In genomic region chr9:109060184-109060897, GRCm38 (mm10) we compare ENCODE assay signal across 9 mouse cellular contexts. TPM values are rescaled to one million over a fixed set of nuclear protein-coding genes. Genes with fewer than 3 reads are reported as not detected.
DNase-seq lines count a peak whose midpoint lies in the region; ATAC-seq lines count a peak whose summit lies in the region.
"Had no signal": no experiment of that assay in that cellular context is flagged by ENCODE, and none has a peak within 500 bp of the region (broad histone marks: within the 10 kb centered on the region; RNA-seq: fewer than 3 reads in every experiment).

No protein-coding gene starts in this region.

- no peak overlapping the region for H3K9ac ChIP-seq in forebrain, embryonic 12.5 days
- H3K9ac ChIP-seq in embryonic facial prominence, embryonic 13.5 days = peak overlapping the region; percentile 75; the same call in 1 of the 2 replicates
- no peak overlapping the region for H3K9ac ChIP-seq in liver, embryonic 15.5 days

- WGBS in forebrain, embryonic 12.5 days = 92% methylated on average over 16 of the region's 16 CpGs
- WGBS in forebrain, embryonic 10.5 days = 89% methylated on average over 16 of the region's 16 CpGs
- WGBS in embryonic facial prominence, embryonic 13.5 days = 88% methylated on average over 16 of the region's 16 CpGs
- 86% methylated on average over 16 of the region's 16 CpGs for WGBS in liver, embryonic 15.5 days (ENCODE audit: insufficient replicate concordance)

- no peaks in the 10 kb centered on the region for H3K27me3 ChIP-seq in forebrain, embryonic 12.5 days
- H3K27me3 ChIP-seq in forebrain, embryonic 10.5 days (ENCODE audit: poor library complexity, severe bottlenecking) = no peaks in the 10 kb centered on the region
- H3K27me3 ChIP-seq in megakaryocyte, embryonic 14.5 days (replicated peaks) = no peaks in the 10 kb centered on the region
- no peaks in the 10 kb centered on the region for H3K27me3 ChIP-seq in embryonic facial prominence, embryonic 13.5 days
- no peaks in the 10 kb centered on the region for H3K27me3 ChIP-seq in liver, embryonic 15.5 days
- H3K27me3 ChIP-seq: neural tube, embryonic 12.5 days had no signal

- peaks cover 12% of the 10 kb centered on the region for H3K4me1 ChIP-seq in forebrain, embryonic 12.5 days
- peaks cover 20% of the 10 kb centered on the region for H3K4me1 ChIP-seq in forebrain, embryonic 10.5 days
- peaks cover 57% of the 10 kb centered on the region for H3K4me1 ChIP-seq in megakaryocyte, embryonic 14.5 days
- H3K4me1 ChIP-seq in embryonic facial prominence, embryonic 13.5 days = peaks cover 23% of the 10 kb centered on the region
- H3K4me1 ChIP-seq in liver, embryonic 15.5 days (replicated peaks) = peaks cover 33% of the 10 kb centered on the region

- H3K36me3 ChIP-seq in forebrain, embryonic 12.5 days (replicated peaks) = peaks cover 82% of the 10 kb centered on the region
- H3K36me3 ChIP-seq in forebrain, embryonic 10.5 days (replicated peaks) = peaks cover 89% of the 10 kb centered on the region
- H3K36me3 ChIP-seq in megakaryocyte, embryonic 14.5 days (replicated peaks; ENCODE audit: low read length) = peaks cover 90% of the 10 kb centered on the region
- peaks cover 84% of the 10 kb centered on the region for H3K36me3 ChIP-seq in embryonic facial prominence, embryonic 13.5 days
- H3K36me3 ChIP-seq in liver, embryonic 15.5 days (replicated peaks) = peaks cover 52% of the 10 kb centered on the region

- no peak overlapping the region for H3K4me3 ChIP-seq in forebrain, embryonic 12.5 days (replicated peaks)
- H3K4me3 ChIP-seq in forebrain, embryonic 10.5 days = no peak overlapping the region
- peak overlapping the region; percentile 90 for H3K4me3 ChIP-seq in megakaryocyte, embryonic 14.5 days (replicated peaks)
- no peak overlapping the region for H3K4me3 ChIP-seq in embryonic facial prominence, embryonic 13.5 days
- H3K4me3 ChIP-seq in liver, embryonic 15.5 days (replicated peaks) = no peak overlapping the region

- H3K4me2 ChIP-seq in forebrain, embryonic 12.5 days = no peak overlapping the region
- H3K4me2 ChIP-seq in embryonic facial prominence, embryonic 13.5 days = no peak overlapping the region
- peak overlapping the region; percentile 88; the same call in 1 of the 2 replicates for H3K4me2 ChIP-seq in liver, embryonic 15.5 days

- no peaks in the 10 kb centered on the region for H3K9me3 ChIP-seq in forebrain, embryonic 12.5 days
- no peaks in the 10 kb centered on the region for H3K9me3 ChIP-seq in forebrain, embryonic 10.5 days
- no peaks in the 10 kb centered on the region for H3K9me3 ChIP-seq in megakaryocyte, embryonic 14.5 days
- H3K9me3 ChIP-seq in embryonic facial prominence, embryonic 13.5 days = no peaks in the 10 kb centered on the region
- no peaks in the 10 kb centered on the region for H3K9me3 ChIP-seq in liver, embryonic 15.5 days (replicated peaks)
- H3K9me3 ChIP-seq: neural tube, embryonic 12.5 days had no signal

- ATAC-seq in forebrain, embryonic 12.5 days (ENCODE audit: low FRiP score) = no peak
- ATAC-seq in megakaryocyte, adult 5-6 weeks (ENCODE audit: poor library complexity, severe bottlenecking) = no peak
- no peak for ATAC-seq in embryonic facial prominence, embryonic 13.5 days (ENCODE audit: insufficient number of reproducible peaks, insufficient read depth, low FRiP score, low TSS enrichment, low read depth)
- ATAC-seq in liver, embryonic 15.5 days (ENCODE audit: insufficient read depth) = no peak
- no peak for ATAC-seq in monocyte, adult 5-6 weeks (replicated peaks; ENCODE audit: insufficient number of reproducible peaks, low FRiP score, low TSS enrichment, poor library complexity, severe bottlenecking)

- DNase-seq in forebrain, embryonic 10.5 days (ENCODE audit: extremely low spot score, low spot score) = no peak
- DNase-seq in urinary bladder, adult 2 months (ENCODE audit: low spot score) = no peak

- 0 out of 2 replicates have a peak overlapping the region, but pooled peaks have one; percentile 72 for H3K27ac ChIP-seq in forebrain, embryonic 12.5 days
- no peak overlapping the region for H3K27ac ChIP-seq in forebrain, embryonic 10.5 days
- peak overlapping the region; percentile 92; the same call in 1 of the 2 replicates for H3K27ac ChIP-seq in embryonic facial prominence, embryonic 13.5 days
- H3K27ac ChIP-seq in liver, embryonic 15.5 days (replicated peaks) = no peak overlapping the region

RNA-seq across cellular contexts. Expression of gene Trex1, which starts 0.8 kb away (rescaled TPM):
- polyA plus RNA-seq in forebrain, embryonic 12.5 days (2016; fragmentation: Nextera tagmentation; extraction: Ambion mirVana) = 8.4 and 8.9 TPM in 2 replicates
- 7.6 and 9.1 TPM in 2 replicates for polyA plus RNA-seq in forebrain, embryonic 10.5 days (2016; fragmentation: Nextera tagmentation; extraction: Ambion mirVana)
- polyA plus RNA-seq in megakaryocyte, embryonic 14.5 days (2012; ENCODE audit: insufficient read depth, low replicate concordance) = 25.2 and 49.1 TPM in 2 replicates
- 119 and 124 TPM in 2 replicates for total RNA-seq in megakaryocyte, adult 5-6 weeks (2015)
- 68.7 and 87.5 TPM in 2 replicates for total RNA-seq in megakaryocyte, adult 5-6 weeks (2017)
- 13.3 and 13.7 TPM in 2 replicates for polyA plus RNA-seq in embryonic facial prominence, embryonic 13.5 days (2015; fragmentation: Nextera tagmentation; extraction: Ambion mirVana)
- polyA plus RNA-seq in liver, embryonic 15.5 days (2015; fragmentation: Nextera tagmentation; extraction: Ambion mirVana) = 8.6 and 9.8 TPM in 2 replicates
- 47.4 to 94.7 TPM (median 64.7 TPM) in 3 replicates for total RNA-seq in monocyte, adult 5-6 weeks (2017)
- polyA plus RNA-seq in urinary bladder, adult 2 months (2012; rRNA removed) = 37.3 and 41.4 TPM in 2 replicates

RNA-seq across cellular contexts. Expression of gene Atrip, which starts 13.6 kb away (rescaled TPM):
- polyA plus RNA-seq in forebrain, embryonic 12.5 days (2016; fragmentation: Nextera tagmentation; extraction: Ambion mirVana) = 32.4 and 32.5 TPM in 2 replicates
- polyA plus RNA-seq in forebrain, embryonic 10.5 days (2016; fragmentation: Nextera tagmentation; extraction: Ambion mirVana) = 34.9 and 35.0 TPM in 2 replicates
- polyA plus RNA-seq in megakaryocyte, embryonic 14.5 days (2012; ENCODE audit: insufficient read depth, low replicate concordance) = 2.2 and 2.8 TPM in 2 replicates
- total RNA-seq in megakaryocyte, adult 5-6 weeks (2015) = 7.2 and 9.5 TPM in 2 replicates
- 9.7 and 10.2 TPM in 2 replicates for total RNA-seq in megakaryocyte, adult 5-6 weeks (2017)
- 26.8 and 29.6 TPM in 2 replicates for polyA plus RNA-seq in embryonic facial prominence, embryonic 13.5 days (2015; fragmentation: Nextera tagmentation; extraction: Ambion mirVana)
- 9.2 and 12.6 TPM in 2 replicates for polyA plus RNA-seq in liver, embryonic 15.5 days (2015; fragmentation: Nextera tagmentation; extraction: Ambion mirVana)
- total RNA-seq in monocyte, adult 5-6 weeks (2017) = 11.1 to 17.6 TPM (median 15.7 TPM) in 3 replicates
- 17.1 and 17.6 TPM in 2 replicates for polyA plus RNA-seq in urinary bladder, adult 2 months (2012; rRNA removed)

RNA-seq across cellular contexts. Expression of gene Ccdc51, which starts 22.0 kb away (rescaled TPM):
- 13.9 and 14.9 TPM in 2 replicates for polyA plus RNA-seq in forebrain, embryonic 12.5 days (2016; fragmentation: Nextera tagmentation; extraction: Ambion mirVana)
- 13.3 and 14.7 TPM in 2 replicates for polyA plus RNA-seq in forebrain, embryonic 10.5 days (2016; fragmentation: Nextera tagmentation; extraction: Ambion mirVana)
- 3.8 TPM in 1 of 2 replicates, not detected in the other for polyA plus RNA-seq in megakaryocyte, embryonic 14.5 days (2012; ENCODE audit: insufficient read depth, low replicate concordance)
- 4.7 and 6.0 TPM in 2 replicates for total RNA-seq in megakaryocyte, adult 5-6 weeks (2015)
- 6.7 and 11.0 TPM in 2 replicates for total RNA-seq in megakaryocyte, adult 5-6 weeks (2017)
- polyA plus RNA-seq in embryonic facial prominence, embryonic 13.5 days (2015; fragmentation: Nextera tagmentation; extraction: Ambion mirVana) = 14.1 and 14.6 TPM in 2 replicates
- 11.4 and 12.0 TPM in 2 replicates for polyA plus RNA-seq in liver, embryonic 15.5 days (2015; fragmentation: Nextera tagmentation; extraction: Ambion mirVana)
- total RNA-seq in monocyte, adult 5-6 weeks (2017) = 3.6 to 10.0 TPM (median 9.5 TPM) in 3 replicates
- 10.9 and 14.0 TPM in 2 replicates for polyA plus RNA-seq in urinary bladder, adult 2 months (2012; rRNA removed)

RNA-seq across cellular contexts. Expression of gene Shisa5, which starts 22.0 kb away (rescaled TPM):
- polyA plus RNA-seq in forebrain, embryonic 12.5 days (2016; fragmentation: Nextera tagmentation; extraction: Ambion mirVana) = 35.6 and 37.3 TPM in 2 replicates
- polyA plus RNA-seq in forebrain, embryonic 10.5 days (2016; fragmentation: Nextera tagmentation; extraction: Ambion mirVana) = 29.7 and 31.5 TPM in 2 replicates
- polyA plus RNA-seq in megakaryocyte, embryonic 14.5 days (2012; ENCODE audit: insufficient read depth, low replicate concordance) = 375 and 575 TPM in 2 replicates
- total RNA-seq in megakaryocyte, adult 5-6 weeks (2015) = 119 and 176 TPM in 2 replicates
- total RNA-seq in megakaryocyte, adult 5-6 weeks (2017) = 453 and 632 TPM in 2 replicates
- 65.4 and 76.0 TPM in 2 replicates for polyA plus RNA-seq in embryonic facial prominence, embryonic 13.5 days (2015; fragmentation: Nextera tagmentation; extraction: Ambion mirVana)
- polyA plus RNA-seq in liver, embryonic 15.5 days (2015; fragmentation: Nextera tagmentation; extraction: Ambion mirVana) = 23.1 and 23.6 TPM in 2 replicates
- total RNA-seq in monocyte, adult 5-6 weeks (2017) = 523 to 1,277 TPM (median 526 TPM) in 3 replicates
- polyA plus RNA-seq in urinary bladder, adult 2 months (2012; rRNA removed) = 201 and 202 TPM in 2 replicates

RNA-seq across cellular contexts. Expression of gene Tma7, which starts 22.0 kb away (rescaled TPM):
- 734 and 744 TPM in 2 replicates for polyA plus RNA-seq in forebrain, embryonic 12.5 days (2016; fragmentation: Nextera tagmentation; extraction: Ambion mirVana)
- polyA plus RNA-seq in forebrain, embryonic 10.5 days (2016; fragmentation: Nextera tagmentation; extraction: Ambion mirVana) = 793 and 804 TPM in 2 replicates
- 28.0 and 687 TPM in 2 replicates for polyA plus RNA-seq in megakaryocyte, embryonic 14.5 days (2012; ENCODE audit: insufficient read depth, low replicate concordance)
- total RNA-seq in megakaryocyte, adult 5-6 weeks (2015) = 367 and 406 TPM in 2 replicates
- total RNA-seq in megakaryocyte, adult 5-6 weeks (2017) = 109 and 136 TPM in 2 replicates
- polyA plus RNA-seq in embryonic facial prominence, embryonic 13.5 days (2015; fragmentation: Nextera tagmentation; extraction: Ambion mirVana) = 686 and 706 TPM in 2 replicates
- 249 and 328 TPM in 2 replicates for polyA plus RNA-seq in liver, embryonic 15.5 days (2015; fragmentation: Nextera tagmentation; extraction: Ambion mirVana)
- total RNA-seq in monocyte, adult 5-6 weeks (2017) = 155 to 237 TPM (median 205 TPM) in 3 replicates
- polyA plus RNA-seq in urinary bladder, adult 2 months (2012; rRNA removed) = 118 and 126 TPM in 2 replicates

Comparison
In these comparisons a context has a peak if more than half of its experiments do, and no peak if none do; other contexts are left out.
1. H3K27ac ChIP-seq: peak in forebrain, embryonic 12.5 days (single experiment) and embryonic facial prominence, embryonic 13.5 days (single experiment); none in forebrain, embryonic 10.5 days (single experiment) and liver, embryonic 15.5 days (single experiment).